Mouse (Mus musculus): ENCODE measurements around the gene Inf2.

The Inf2 gene

DNA sequence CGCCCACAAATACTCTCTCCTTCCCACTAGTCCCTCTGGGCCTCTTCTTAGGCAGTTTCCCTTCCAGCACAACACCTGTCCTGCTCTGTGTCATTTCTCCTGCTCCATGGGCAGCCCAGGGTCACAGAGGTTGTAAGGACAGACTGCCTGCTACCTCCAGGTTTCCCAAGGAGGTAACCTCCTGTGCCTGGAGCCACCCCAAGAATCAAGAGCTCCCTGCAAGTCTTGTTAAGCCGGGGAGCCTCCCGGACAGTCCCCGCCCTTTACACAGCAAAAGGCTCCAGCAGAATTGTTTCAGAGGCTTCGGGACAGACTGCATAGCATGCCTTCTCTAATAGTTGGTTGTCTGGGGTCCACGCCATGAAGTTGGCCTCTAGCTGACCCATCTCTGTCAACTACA, 37.9 kb downstream of the Inf2 start:
- DNase-seq (ENCODE audit: low spot score in 2 of 2) = no peak

DNA sequence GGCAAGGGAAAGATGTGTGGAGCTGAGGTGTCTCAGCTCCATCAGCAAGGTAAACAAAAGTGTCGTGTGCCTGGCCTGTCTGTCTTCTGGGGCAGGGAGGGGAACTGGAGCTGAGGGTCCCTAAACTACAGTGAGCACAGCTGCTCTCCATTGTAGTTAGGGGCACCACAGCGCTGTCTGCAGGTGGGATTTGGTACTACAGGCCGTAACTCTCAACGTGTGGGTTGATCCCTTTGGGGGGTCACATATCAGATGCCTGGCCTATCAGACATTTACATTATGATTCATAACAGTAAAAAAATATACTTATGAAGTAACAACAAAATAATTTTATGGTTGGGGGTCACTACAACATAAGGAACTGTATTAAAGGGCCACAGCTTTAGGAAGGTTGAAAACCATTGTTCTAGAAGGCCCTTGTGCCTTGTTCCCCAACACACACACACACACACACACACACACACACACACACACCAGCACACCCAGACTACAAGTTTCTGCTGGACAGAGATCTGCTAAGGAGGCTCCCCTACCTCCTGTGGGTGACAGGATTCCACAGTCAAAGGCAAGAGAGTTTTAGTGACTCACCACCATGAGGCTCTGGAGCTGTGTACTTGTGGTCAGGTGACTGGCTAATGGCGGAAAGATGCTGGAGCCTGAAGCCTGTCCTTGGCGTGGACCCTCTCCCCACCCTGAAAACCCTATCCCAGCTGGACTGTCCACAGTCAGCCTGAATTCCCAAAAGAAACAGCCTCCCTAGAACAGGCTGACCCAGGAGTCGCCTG, 38.7 kb downstream of the Inf2 start:
- no peak for DNase-seq (ENCODE audit: low spot score in 2 of 2)

DNA sequence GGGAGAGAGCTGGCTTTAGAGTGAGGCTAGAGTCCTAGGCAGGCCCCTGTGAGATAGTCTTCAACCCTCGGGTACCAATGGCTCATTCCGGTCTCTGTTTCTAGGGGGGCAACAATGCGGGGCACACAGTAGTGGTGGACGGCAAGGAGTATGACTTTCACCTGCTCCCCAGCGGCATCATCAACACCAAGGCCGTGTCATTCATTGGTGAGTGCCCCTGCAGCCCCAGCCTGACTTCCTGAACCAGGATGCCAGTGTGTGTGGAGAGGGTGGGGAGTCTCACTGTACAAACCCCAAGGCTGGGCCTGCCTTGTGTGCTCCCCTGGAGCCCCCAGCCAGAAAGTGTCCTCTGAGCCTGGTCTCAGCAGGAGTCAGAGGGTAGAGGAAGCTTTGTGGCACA, 39.6 kb downstream of the Inf2 start:
- no peak for DNase-seq (ENCODE audit: low spot score in 2 of 2)

DNA sequence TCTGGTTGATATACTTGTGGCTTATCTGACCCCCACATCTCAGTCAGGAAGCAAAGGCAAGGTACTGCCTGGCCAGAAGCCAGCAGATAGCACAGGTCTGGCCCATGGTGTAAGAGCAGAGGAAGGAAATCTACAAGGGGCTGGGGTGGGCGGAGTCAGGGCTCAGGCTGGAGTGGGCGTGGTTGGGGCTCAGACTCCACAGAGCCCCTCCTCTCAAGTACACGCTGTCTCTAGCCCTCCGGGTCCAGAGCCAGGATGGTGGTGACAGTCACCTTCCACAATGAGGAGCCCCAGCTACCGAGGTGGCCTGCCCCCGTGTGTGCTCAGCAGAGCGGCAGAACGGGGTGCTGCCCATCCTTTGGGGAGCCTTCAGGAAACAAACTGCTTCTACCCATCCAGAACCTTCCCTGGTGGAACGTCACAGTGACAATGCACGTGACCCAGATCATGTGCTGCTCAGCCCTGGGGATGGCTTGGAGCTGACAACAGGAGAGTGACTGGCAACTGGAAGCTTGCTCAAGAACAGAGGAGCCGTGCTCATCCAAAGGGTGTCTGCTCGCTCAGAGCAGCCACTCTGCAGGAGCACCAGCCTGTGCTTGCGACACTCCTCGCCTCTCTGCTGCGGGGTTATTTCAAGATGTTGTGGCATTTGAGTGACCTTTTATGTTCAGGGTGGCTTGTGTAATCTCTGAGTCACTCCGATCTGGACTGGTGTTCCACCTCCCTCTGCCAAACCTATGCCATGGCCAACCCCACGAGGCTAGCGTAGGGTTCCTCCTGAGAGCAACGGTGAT, 40.5 kb downstream of the Inf2 start:
- DNase-seq (ENCODE audit: low spot score in 2 of 2) = peak; percentile 70 to 81

DNA sequence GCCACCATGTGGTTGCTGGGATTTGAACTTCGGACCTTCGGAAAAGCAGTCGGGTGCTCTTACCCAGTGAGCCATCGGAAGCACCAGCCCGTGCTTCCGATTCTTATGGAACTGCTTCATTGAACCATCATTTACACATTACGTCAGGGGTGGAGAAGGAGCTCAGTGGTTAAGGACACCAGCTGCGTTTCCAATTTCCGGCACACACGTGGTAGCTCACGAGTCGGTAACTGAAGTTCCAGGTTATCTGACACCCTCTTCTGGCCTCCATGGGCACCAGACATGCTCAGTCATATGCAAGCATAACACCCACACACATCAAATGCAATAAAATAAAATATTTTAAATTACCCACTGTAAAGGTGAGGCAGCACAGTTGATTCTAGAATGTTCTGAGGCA, 41.4 kb downstream of the Inf2 start:
- no peak for DNase-seq (ENCODE audit: low spot score in 2 of 2)

DNA sequence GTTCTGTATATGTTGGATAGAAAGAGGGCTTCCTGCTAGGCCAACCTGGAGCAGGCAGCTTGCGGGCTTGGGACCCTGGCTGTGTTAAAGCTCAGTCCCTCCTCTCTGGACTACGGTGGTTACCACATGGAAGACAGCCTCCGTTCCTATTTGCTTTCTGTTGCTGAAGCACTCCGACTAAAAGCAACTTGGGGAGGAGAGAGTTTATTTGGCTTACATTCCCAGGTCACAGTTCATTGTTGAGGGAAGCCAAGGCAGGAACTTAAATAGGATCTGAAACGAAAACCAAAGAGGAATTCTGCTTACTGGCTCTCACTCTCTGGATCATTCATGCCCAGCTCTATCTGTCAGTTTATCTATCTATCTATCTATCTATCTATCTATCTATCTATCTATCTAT, 42.2 kb downstream of the Inf2 start:
- no peak for DNase-seq (ENCODE audit: low spot score in 2 of 2)

DNA sequence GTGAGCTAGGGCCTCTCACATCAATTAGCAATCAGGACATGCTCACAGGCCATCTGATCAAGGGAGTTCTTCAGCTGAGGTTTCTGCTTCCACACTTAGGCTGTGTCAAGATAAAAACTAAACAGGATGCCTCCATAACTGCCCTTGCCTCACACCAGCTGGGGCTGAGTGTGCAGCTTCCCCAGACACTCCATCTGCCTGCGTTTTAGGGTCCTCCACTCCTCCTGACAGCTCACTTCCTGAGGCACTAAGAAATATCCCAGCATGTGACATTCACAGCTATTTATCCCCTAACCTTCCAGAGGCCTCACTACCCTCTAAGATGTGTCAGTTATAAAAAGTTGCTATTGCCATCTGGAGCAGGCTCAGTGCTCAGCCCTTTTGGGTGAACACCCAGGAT, 42.9 kb downstream of the Inf2 start:
- DNase-seq (ENCODE audit: low spot score in 2 of 2) = no peak

DNA sequence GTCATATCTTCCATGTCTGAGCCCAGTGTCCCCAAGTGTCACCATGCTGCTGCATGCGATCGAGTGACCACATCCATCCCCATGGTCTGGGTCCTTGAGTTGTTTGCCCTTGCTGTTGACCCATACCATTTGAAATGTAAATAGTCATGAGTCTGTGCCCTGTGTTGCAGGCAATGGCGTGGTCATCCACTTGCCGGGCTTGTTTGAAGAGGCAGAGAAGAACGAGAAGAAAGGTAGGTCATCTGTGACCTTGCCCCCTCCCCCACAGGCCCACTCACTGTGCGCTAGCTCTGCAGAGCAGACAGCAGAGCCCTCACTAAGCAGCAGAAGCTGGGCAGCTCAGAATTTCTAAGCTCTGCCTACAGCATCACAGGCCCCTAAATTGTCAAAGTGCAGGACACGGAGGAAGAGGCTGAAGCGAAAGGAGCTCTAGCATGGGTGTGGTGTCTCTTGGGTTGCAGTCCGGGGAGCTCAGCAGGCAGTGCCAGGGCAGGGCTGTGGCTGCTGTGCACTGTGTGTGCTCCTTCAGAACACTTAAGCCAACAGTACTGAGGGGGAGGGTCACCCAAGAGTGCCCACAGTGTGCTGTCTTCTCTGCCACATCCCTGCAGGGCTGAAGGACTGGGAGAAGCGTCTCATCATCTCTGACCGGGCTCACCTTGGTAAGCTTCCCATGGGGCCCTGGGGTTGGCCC, 43.6 kb downstream of the Inf2 start:
- DNase-seq (ENCODE audit: low spot score in 2 of 2) = no peak

DNA sequence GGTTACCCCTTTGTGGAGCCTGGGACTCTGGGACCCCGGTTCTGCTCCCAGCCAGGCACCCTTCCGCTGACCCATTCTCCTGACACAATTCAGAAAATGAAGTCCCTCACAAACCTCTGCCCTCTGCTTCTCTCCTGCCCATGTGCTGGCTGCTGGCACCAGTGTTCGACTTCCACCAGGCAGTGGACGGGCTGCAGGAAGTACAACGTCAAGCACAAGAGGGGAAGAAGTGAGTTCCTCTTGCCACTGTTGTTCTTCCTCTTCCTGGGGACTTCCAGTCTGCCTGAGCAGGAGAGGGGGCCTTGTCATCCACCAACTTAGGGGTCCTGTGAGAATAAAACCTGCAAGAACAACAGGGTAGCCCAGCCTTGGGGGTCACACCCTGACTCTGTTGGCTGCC, 44.3 kb downstream of the Inf2 start:
- DNase-seq (ENCODE audit: low spot score in 2 of 2) = no peak

DNA sequence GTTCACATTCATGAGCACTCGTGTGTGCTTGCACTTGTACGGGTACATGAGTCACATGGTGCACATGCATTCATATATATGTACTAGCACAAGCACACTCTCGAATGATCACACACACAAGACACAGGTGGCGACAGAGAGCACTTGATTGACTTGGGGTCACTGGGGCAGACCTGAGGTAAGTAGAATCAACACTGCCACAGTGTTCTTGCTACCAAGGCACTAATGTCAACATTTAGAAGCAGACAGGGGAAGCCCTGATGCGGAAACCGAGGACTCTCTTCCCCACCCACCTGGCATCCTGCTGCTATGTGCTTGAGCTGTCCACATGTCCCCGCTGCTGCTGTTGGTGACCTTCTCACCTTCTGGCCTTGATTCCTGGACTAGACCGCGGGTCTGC, 45.1 kb downstream of the Inf2 start:
- no peak for DNase-seq (ENCODE audit: low spot score in 2 of 2)

DNA sequence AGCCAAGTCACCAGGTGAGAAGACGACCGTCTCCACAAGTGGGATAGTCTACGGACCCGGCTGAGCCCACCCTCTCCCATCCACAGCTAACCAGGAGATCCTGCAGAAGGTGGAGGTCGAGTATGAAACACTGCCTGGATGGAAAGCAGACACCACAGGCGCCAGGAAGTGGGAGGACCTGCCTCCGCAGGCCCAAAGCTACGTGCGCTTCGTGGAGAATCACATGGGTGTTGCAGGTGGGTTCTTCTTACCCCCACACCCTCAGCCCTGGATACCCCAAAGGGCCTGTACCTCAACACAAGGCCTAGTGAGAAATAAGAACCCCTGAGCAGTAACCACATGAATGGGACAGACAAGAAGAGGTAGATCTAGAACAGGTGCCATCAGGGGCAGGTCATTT, 50.9 kb downstream of the Inf2 start:
- no peak for DNase-seq (ENCODE audit: low spot score in 2 of 2)

DNA sequence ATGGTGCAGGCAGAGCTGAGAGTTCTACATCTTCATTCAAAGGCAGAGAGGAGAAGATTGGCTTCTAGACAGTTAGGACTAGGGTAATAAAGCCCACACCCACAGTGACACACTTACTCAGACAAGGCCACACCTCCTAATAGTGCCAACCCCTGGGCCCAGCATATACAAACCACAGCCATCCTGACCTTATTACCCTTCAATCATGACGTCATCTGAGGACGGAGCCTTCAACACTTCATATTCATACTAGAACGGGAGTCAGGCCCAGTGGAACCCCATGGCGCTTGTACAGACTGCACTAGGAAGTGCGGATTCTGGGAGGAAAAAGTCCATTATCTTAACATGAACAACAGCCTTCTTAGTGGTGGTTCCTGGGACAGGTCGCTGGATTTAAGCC, 54.5 kb downstream of the Inf2 start:
- DNase-seq (ENCODE audit: low spot score in 2 of 2) = no peak

DNA sequence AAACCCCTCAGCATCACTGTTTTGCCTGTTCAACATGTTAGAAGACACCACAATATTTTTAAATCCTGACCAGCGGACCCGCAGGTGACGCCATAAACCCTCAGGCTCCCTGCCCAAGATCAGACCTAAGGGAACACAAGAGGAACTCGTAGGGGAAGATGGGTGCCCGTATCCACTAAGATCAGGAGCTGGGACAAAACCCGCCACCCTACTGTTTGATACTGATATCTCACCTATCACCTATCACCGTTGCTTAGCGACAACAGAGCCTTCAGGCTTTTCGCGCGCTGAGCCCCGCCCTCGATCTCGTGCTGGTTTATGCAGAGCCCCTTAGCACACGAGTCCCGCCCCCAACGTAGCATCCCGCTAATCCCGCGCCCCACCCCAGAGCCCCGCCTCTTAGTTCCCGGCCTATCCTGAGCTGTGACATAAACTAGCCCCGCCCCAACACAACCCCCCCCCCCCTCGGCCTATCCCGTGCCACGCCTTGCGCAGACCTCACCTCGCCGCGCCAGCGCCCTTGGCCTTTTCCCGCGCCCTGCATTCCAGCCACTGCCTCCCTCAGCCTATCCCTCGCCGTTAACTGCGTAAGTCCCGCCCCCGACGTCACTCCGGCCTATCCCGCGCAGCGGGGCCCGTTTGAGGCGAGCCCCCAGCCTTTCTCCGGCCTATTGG, 55.7 kb downstream of the Inf2 start, which contains the start of gene Siva1:
Siva1 (plus strand) TSS at position 500 of the 675 bp plus-strand sequence.
- DNase-seq (ENCODE audit: low spot score in 2 of 2) = peak; percentile 98 to 99

DNA sequence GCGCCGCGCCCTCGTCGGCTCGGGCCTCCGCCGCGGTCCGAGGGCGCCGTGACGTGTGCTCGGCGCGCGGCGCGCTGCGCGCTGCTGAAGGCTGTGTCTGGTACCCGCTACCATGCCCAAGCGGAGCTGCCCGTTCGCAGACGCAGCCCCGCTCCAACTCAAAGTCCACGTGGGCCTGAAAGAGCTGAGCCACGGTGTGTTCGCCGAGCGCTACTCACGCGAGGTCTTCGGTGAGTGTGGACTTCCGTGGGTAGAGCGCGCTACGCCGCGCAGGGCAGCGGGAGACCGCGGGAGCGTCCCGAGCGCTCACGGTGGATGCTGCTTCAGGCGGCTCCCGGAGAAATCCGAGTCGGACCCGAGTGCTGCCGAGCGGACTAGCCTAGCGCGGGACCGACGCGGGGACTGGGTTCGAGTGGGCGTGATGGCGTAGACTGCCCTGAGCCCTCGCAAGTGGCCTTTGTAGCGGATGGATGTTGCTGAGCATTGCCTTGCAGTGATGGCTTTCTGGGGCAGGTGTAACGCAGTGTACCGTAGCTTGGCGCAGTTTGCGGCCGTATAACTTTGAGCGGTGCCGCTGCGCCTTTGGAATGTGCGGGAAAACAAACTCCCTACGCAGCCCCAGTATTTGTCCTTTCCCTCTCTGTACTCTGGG, 56.4 kb downstream of the Inf2 start:
- peak in 1 of 2 experiments; percentile 76 for DNase-seq (ENCODE audit: low spot score in 2 of 2)

DNA sequence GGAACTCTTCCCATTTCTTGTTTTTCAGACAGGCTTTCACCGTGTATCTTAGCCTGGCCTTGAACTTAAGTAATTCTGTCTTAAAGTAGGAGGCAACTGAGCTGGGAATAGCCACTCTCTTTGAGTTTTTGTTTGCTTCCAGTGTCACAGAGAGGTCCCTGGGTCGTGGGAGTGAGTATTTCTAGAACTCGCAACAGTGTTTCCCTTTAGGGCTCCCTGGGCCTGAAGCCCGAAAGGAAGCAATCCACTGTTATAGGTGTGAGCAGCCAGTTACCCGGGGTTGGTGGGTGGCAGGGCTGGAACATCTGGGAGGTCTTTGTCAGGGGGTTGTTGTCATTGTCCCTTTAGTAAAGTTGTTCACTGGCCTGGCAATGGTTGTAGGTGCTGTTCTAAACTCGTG, 57.6 kb downstream of the Inf2 start:
- no peak for DNase-seq (ENCODE audit: low spot score in 2 of 2)

DNA sequence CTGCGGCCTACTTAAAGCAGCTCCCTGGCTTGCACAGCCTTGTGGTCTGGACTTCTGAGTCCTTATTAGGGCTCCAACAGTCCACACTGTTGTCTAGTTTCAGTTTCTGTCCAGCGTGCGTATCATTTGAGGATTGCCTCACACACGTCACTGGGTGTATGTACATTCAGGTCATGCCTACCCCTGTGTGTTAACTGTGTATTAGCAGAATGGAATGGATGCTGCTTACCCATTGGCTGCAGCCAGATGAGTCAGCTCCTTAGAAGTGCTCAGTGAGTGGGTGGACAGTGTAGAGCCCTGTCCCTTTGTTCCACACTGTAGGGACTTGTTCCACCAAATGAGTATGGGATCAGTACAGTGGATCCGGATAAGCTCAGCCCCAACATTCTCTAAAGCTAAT, 59.5 kb downstream of the Inf2 start:
- DNase-seq (ENCODE audit: low spot score in 2 of 2) = no peak

DNA sequence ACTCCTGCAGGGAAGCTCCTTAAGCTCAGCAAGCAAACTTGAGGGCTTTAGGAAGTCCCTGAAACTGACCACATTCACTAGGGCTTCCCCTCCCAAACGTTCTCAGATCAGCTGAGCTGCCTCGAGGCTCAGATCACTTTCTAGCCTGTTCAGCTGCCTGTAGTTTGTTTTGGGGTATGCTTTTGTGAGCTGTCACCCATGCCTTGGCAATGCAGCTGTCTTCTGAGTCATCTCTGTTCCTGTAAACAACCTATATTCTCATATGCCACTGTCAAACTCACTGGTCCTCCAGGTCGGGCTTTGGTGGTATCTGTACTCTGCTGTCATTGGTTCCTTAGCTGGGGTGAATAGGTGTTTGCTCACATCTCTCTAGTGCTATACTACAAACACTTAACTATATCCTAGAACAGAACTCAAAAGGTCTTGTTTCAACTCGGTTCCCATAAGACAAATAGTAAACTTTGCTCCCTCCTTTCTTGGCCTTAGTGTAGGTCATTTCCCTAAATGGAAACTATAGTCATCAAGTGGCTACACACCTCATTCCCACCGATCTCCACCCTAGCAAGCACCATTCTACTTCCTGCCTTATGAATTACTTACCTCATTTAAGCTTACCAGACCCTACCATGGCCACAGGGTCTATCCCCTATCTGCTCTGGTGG, 63.3 kb downstream of the Inf2 start:
- no peak for DNase-seq (ENCODE audit: low spot score in 2 of 2)

DNA sequence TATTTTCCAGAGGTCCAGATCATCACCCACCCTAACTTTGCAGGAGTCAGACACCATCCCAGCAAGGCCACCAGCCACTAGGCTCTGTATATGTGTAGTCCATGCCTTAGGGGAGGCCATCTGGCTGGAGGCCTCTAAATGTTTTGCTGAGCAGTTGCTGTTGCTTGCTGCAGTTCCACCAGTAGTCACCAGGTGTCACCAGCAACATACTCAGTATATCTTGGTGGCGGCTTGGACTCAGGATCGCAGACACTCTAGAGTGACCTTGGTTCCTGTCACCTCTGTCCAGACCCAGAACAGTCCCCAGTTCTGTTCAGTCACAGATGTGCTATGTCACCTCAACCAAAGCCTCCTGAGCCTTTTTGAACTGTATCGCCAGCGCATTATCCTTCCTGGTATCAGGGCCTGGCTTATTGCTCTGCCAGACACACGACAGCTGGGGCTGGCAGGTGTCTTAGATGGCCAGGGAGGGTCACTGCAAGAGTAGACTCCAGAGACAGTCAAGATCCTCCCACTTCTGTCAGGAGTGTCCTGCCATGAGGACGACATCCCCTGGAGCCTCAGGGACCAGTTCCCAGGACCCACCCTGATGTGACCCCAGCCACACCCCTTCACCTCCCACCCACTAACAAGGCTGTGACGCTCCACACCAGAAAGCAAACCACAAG, 64.7 kb downstream of the Inf2 start:
- peak; percentile 81 to 91 for DNase-seq (ENCODE audit: low spot score in 2 of 2)

DNA sequence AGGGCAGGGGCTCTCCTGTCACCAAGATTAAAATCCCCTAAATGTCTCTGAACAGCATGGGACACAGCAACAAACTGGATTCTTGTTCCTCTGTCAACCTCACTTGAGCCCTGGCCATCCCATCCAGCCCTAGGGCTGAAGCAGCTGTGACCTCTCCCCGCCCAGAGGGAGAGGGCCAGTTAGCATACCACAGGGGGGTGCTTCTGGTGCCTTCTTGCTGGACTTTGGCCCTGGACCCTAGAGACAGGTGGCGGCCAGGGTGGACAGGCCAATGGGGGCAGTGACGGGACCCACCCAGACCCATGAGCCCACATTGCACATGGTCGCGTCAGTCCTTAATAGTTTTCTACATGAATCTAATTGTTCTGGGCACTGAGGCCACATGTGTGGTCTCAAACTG, 65.5 kb downstream of the Inf2 start:
- DNase-seq (ENCODE audit: low spot score in 2 of 2) = no peak

DNA sequence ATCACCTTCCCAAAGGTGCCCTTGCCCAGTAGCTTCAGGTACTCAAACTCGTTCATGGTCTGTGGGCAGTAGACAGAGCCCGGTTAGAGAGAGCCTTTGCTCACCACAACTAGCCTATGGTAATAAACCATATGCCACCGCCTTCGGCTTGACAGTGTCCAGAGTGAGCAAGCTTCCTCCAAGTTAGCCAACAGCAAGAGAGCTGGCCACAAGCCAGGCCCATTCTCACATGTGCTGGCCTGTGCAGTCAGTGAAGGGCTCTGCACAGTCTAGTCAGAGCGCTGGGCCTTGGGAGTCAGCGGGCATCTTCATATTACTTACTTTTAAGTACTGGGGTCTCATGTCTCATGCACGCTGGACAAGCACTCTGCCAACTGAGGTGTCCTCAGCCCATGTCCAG, 70.0 kb downstream of the Inf2 start:
- no peak for DNase-seq (ENCODE audit: low spot score in 2 of 2)

Measured in spleen, postnatal 4 days (tissue).